Mouse (Mus musculus): ENCODE data around the gene AL732309.1. TPM values are rescaled to one million over a fixed set of nuclear protein-coding genes. Genes with fewer than 3 reads are reported as not detected.

The AL732309.1 gene
- polyA plus RNA-seq, 1 experiment: 12.5 TPM

DNA sequence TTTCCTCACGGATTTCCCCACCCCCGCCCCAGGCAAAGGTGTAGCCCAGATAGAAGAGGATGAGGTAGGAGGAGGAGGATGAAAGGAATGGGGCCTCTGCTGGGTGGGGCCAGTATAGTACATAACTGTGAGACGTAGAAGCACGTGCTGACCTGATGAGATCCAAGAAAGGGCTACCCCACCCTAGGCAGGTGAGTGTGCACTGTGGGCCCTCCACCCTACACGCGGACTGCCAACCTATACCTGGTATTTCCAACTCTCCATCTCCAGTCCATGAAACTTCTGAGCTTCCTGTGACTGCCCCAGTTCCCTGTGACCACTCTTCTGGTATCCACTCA is 5.3 kb downstream of the AL732309.1 start:
- peak overlapping the region; percentile 80 for H3K27ac ChIP-seq (ENCODE audit: insufficient read depth, low read length)
- H3K4me1 ChIP-seq (ENCODE audit: control insufficient read depth, insufficient read depth, low read length): peaks cover 42% of the 10 kb centered on the region
- no peak for DNase-seq
- no peaks in the 10 kb centered on the region for H3K27me3 ChIP-seq (ENCODE audit: control insufficient read depth, insufficient read depth, low read length)
- peak overlapping the region; percentile 77 for H3K4me3 ChIP-seq (replicated peaks; ENCODE audit: insufficient read depth, low read depth, low read length)
- 8% methylated on average over 6 of the region's 6 CpGs for WGBS
- TF ChIP-seq POLR2A (IDR thresholded peaks at IDR 0.05; ENCODE audit: borderline replicate concordance, insufficient read depth, low read length): no peak
- TF ChIP-seq CTCF (IDR thresholded peaks at IDR 0.05; ENCODE audit: borderline replicate concordance, insufficient read depth, low read depth, low read length): no peak

DNA sequence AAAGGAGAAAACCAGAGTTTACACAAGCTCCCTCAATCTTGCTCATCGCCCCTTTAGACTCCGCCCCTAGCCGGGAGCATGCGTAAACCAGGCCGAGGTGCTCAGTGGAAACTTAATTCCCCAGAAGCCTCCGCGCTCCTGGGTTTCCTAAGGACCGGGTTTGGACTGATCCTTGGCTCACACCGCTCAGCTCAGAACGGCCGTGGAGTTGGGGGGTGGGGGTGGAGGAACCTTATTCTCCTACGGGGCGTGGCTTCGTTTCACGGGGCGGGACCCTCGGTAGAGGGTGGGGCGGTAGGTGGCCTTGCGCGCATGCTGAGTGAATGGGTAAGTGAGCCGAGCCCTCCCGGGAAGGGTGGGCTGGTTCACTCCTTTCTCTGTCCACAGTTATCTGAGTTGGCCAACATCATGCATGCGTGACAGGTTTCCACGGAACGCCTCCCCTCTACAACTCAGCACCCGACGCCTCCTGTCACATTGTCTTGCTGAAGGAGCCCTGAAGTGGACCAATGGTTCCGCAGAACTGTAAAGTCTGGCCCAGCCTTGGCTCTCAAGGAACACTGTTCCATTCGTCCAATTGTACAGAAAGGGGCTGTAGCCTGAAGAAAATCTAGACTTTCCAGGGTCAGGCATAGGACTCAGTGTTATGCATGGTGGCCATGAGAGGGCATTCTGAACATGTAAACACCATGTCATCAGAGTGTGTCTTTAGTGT is 5.8 kb downstream of the AL732309.1 start:
- no peaks in the 10 kb centered on the region for H3K27me3 ChIP-seq (ENCODE audit: control insufficient read depth, insufficient read depth, low read length)
- H3K4me3 ChIP-seq (replicated peaks; ENCODE audit: insufficient read depth, low read depth, low read length): peak overlapping the region; percentile 77
- H3K4me1 ChIP-seq (ENCODE audit: control insufficient read depth, insufficient read depth, low read length): peaks cover 36% of the 10 kb centered on the region
- peak overlapping the region; percentile 80; the same call in 1 of the 2 replicates for H3K27ac ChIP-seq (ENCODE audit: insufficient read depth, low read length)
- 1% methylated on average over 29 of the region's 29 CpGs for WGBS
- peak; percentile 44; the same call in 1 of the 2 replicates for TF ChIP-seq POLR2A (IDR thresholded peaks at IDR 0.05; ENCODE audit: borderline replicate concordance, insufficient read depth, low read length)
- no peak for TF ChIP-seq CTCF (IDR thresholded peaks at IDR 0.05; ENCODE audit: borderline replicate concordance, insufficient read depth, low read depth, low read length)
- DNase-seq: peak; percentile 71 to 81

DNA sequence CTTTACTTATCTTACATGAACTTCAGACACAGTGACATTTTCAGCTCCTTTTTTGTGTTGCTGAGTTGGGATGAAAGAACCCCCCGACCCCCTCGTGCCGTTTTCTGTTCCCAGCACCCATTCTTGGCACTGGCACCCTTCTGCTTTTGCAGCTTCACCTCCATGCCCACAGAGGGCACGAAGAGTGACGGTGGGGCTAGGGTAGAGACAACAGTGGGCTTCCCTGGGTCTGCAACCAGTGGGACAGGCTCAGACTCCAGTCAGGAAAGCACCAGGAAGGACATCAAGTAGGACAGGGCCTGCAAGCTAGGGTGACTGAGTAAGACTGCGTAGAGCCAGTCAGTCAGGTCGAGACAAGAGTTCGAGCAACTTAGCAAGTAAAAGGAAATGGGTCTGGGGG is 6.4 kb downstream of the AL732309.1 start:
- Histone ChIP-seq H3K4me3 (replicated peaks; ENCODE audit: insufficient read depth, low read depth, low read length) (peak overlapping the region; percentile 35), H3K4me1 (ENCODE audit: control insufficient read depth, insufficient read depth, low read length) (peaks cover 31% of the 10 kb centered on the region), H3K27ac (ENCODE audit: insufficient read depth, low read length) (no peak overlapping the region), H3K27me3 (ENCODE audit: control insufficient read depth, insufficient read depth, low read length) (no peaks in the 10 kb centered on the region)
- TF ChIP-seq POLR2A (IDR thresholded peaks at IDR 0.05; ENCODE audit: borderline replicate concordance, insufficient read depth, low read length) (no peak), CTCF (IDR thresholded peaks at IDR 0.05; ENCODE audit: borderline replicate concordance, insufficient read depth, low read depth, low read length) (no peak)
- no peak for DNase-seq
- 63% methylated on average over 8 of the region's 8 CpGs for WGBS

DNA sequence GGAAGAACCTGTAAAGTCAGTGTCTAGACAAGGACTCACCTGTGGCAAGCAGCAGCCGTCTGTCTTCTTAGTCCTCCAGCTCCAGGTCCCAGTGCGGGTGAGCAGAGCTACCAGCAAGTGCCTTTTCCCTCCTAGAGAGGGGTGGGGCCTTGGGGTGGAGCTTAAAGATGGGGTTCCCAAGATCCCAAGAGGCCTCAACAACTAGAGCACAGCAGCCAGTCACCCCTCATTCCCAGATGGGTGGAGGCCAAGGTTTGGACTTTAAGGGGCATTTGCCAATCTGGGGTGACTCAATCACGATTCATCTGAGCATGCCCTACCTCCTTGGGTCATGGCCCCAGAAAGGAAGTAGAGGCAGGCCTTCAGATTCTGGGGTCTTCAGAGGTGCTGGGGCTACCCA is 6.9 kb downstream of the AL732309.1 start:
- H3K27me3 ChIP-seq (ENCODE audit: control insufficient read depth, insufficient read depth, low read length): no peaks in the 10 kb centered on the region
- DNase-seq: no peak
- TF ChIP-seq CTCF (IDR thresholded peaks at IDR 0.05; ENCODE audit: borderline replicate concordance, insufficient read depth, low read depth, low read length) (no peak), POLR2A (IDR thresholded peaks at IDR 0.05; ENCODE audit: borderline replicate concordance, insufficient read depth, low read length) (no peak)

DNA sequence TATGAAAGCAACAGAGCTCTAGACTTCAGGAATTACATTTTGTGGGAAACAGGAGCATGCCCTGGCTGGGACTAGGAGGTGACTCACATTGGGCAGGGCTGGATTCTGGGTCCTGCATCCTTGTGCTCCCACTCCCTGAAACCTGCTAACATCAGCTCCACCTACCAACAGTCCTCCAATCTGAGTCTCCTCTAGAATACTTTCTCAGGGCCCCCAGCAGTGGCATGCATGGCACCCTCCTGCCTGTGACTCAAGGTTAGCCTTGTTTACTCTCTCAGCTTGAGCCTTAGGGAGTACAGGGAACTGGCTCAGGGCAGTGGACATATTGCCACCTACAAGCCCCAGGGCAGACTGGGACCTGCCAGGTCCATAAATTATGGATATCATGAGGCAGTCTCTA is 8.6 kb downstream of the AL732309.1 start:
- Histone ChIP-seq H3K27me3 (ENCODE audit: control insufficient read depth, insufficient read depth, low read length) (no peaks in the 10 kb centered on the region), H3K27ac (ENCODE audit: insufficient read depth, low read length) (no peak overlapping the region), H3K4me3 (replicated peaks; ENCODE audit: insufficient read depth, low read depth, low read length) (no peak overlapping the region), H3K4me1 (ENCODE audit: control insufficient read depth, insufficient read depth, low read length) (peaks cover 11% of the 10 kb centered on the region)
- TF ChIP-seq POLR2A (IDR thresholded peaks at IDR 0.05; ENCODE audit: borderline replicate concordance, insufficient read depth, low read length) (no peak), CTCF (IDR thresholded peaks at IDR 0.05; ENCODE audit: borderline replicate concordance, insufficient read depth, low read depth, low read length) (no peak)
- no peak for DNase-seq

More for the DNA sequence above, 6.9 kb downstream of the AL732309.1 start:
- 81% methylated on average over 3 of the region's 3 CpGs for WGBS
- H3K4me1 ChIP-seq (ENCODE audit: control insufficient read depth, insufficient read depth, low read length): peaks cover 25% of the 10 kb centered on the region
- H3K27ac ChIP-seq (ENCODE audit: insufficient read depth, low read length): no peak overlapping the region
- no peak overlapping the region for H3K4me3 ChIP-seq (replicated peaks; ENCODE audit: insufficient read depth, low read depth, low read length)

DNA sequence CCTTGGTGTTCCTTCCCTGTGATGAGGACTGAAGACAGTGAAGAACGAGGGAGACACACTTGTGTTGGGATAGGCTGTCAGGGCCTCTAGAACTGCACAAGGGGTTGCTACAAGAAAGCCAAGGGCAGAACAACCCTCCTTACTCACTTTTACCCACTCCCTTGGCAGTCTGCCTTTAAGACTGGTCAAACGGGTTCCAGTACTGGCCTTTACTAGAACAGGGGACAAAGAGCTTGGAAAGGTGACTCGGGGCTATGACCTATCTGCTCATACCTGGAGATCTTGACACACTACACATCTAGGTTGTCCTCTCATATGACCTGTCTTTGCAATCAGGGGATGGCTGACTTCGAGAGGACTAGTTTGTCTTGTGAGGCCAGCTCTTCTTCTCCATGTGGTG is 9.1 kb downstream of the AL732309.1 start:
- H3K4me3 ChIP-seq (replicated peaks; ENCODE audit: insufficient read depth, low read depth, low read length): no peak overlapping the region
- no peak overlapping the region for H3K27ac ChIP-seq (ENCODE audit: insufficient read depth, low read length)
- no peaks in the 10 kb centered on the region for H3K27me3 ChIP-seq (ENCODE audit: control insufficient read depth, insufficient read depth, low read length)
- TF ChIP-seq POLR2A (IDR thresholded peaks at IDR 0.05; ENCODE audit: borderline replicate concordance, insufficient read depth, low read length) (no peak), CTCF (IDR thresholded peaks at IDR 0.05; ENCODE audit: borderline replicate concordance, insufficient read depth, low read depth, low read length) (no peak)
- H3K4me1 ChIP-seq (ENCODE audit: control insufficient read depth, insufficient read depth, low read length): peaks cover 11% of the 10 kb centered on the region
- WGBS: 59% methylated on average over 4 of the region's 4 CpGs
- DNase-seq: no peak

DNA sequence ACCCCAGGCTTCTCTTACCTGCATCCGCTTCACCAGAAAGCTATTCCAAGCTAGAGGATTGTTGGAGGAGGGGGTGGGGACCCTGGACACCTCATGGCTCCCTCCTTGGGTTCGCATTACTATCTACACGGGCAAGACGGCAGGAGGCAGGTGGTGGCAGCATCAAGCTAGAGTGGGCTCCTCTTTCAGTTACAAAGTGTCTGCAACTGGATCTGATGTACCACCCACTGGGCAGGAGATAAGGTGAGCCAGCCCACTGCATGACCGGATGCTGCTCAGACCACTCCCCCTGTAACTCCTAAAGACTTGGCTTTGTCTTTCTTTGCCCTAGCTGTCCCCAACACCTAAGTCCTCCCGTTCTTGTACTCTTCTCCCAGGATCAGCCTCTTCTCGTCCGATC is 10.0 kb downstream of the AL732309.1 start, which contains the start of gene Rnf224:
Gene Rnf224, minus strand, starts transcription at position 174 of the 400 bp plus-strand sequence.
- TF ChIP-seq POLR2A (IDR thresholded peaks at IDR 0.05; ENCODE audit: borderline replicate concordance, insufficient read depth, low read length): no peak
- no peak for TF ChIP-seq CTCF (IDR thresholded peaks at IDR 0.05; ENCODE audit: borderline replicate concordance, insufficient read depth, low read depth, low read length)
- no peak within 1 kb of the TSS for H3K27ac ChIP-seq (ENCODE audit: insufficient read depth, low read length)
- H3K4me1 ChIP-seq (ENCODE audit: control insufficient read depth, insufficient read depth, low read length): peaks cover 11% of the 10 kb centered on the region
- 43% methylated on average over 8 of the region's 8 CpGs for WGBS
- H3K4me3 ChIP-seq (replicated peaks; ENCODE audit: insufficient read depth, low read depth, low read length): no peak within 1 kb of the TSS
- no peak for DNase-seq
- no peaks in the 10 kb centered on the region for H3K27me3 ChIP-seq (ENCODE audit: control insufficient read depth, insufficient read depth, low read length)

DNA sequence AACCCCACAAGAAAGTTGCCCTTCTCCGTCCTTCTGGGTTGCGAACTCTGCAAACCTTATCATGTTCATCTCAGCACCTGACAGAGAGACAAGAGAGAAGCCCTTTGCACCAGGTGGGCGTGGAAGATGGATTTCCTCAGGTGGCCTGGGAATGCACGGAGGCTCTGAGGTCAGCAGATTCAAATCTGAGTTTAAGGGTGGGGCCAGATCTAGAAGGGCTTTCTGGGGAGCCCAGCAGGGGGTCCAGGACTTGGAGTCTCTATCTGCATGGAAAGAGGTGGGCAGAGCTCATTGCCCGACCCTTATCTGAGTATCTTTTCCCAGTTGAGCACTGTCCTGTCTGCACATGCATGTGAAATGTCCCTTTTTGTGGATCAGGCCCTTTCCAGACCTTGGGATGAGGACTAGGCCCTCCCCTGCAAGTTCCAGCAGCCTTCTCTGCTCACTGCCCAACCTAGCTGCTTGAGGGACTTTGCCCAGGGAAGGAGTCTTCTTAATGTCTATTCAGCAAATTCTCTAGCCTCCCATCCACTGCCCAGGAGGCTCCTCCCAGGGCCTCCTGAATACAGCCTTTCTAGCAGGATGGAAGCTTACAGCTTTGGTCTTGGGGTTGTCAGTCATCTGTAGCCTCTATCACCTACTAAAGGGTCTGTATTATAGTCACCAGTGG is 12.0 kb downstream of the AL732309.1 start:
- Histone ChIP-seq H3K4me1 (ENCODE audit: control insufficient read depth, insufficient read depth, low read length) (no peaks in the 10 kb centered on the region), H3K4me3 (replicated peaks; ENCODE audit: insufficient read depth, low read depth, low read length) (no peak overlapping the region), H3K27me3 (ENCODE audit: control insufficient read depth, insufficient read depth, low read length) (no peaks in the 10 kb centered on the region), H3K27ac (ENCODE audit: insufficient read depth, low read length) (no peak overlapping the region)
- no peak for TF ChIP-seq CTCF (IDR thresholded peaks at IDR 0.05; ENCODE audit: borderline replicate concordance, insufficient read depth, low read depth, low read length)
- TF ChIP-seq POLR2A (IDR thresholded peaks at IDR 0.05; ENCODE audit: borderline replicate concordance, insufficient read depth, low read length): no peak
- no peak for DNase-seq
- 70% methylated on average over 5 of the region's 5 CpGs for WGBS

Data from cerebellum, adult 2 months (tissue).